Comparison of ENCODE assay signal across 8 mouse cellular contexts in genomic region chr6:5496854-5497235, GRCm38 (mm10). TPM values are rescaled to one million over a fixed set of nuclear protein-coding genes. Genes with fewer than 3 reads are reported as not detected.
DNase-seq lines count a peak whose midpoint lies in the region; ATAC-seq lines count a peak whose summit lies in the region.

No protein-coding gene starts in this region.

- no peak for ATAC-seq in hindbrain, embryonic 11.5 days (ENCODE audit: low FRiP score)
- peak; percentile 20; the same call in 1 of the 2 replicates for ATAC-seq in hindbrain, embryonic 15.5 days (ENCODE audit: low FRiP score, low read depth)
- no peak for ATAC-seq in midbrain, embryonic 13.5 days

- peaks cover 13% of the 10 kb centered on the region for H3K4me1 ChIP-seq in hindbrain, embryonic 10.5 days (replicated peaks)
- no peaks in the 10 kb centered on the region for H3K4me1 ChIP-seq in hindbrain, embryonic 11.5 days (replicated peaks; ENCODE audit: control insufficient read depth, insufficient read depth, low read length)
- H3K4me1 ChIP-seq in embryonic facial prominence, embryonic 10.5 days: peaks cover 13% of the 10 kb centered on the region
- peaks cover 11% of the 10 kb centered on the region for H3K4me1 ChIP-seq in hindbrain, embryonic 15.5 days (replicated peaks)
- peaks cover 8% of the 10 kb centered on the region for H3K4me1 ChIP-seq in midbrain, embryonic 13.5 days (replicated peaks)

- H3K9ac ChIP-seq in hindbrain, embryonic 11.5 days (ENCODE audit: low read depth, low read length): no peak overlapping the region
- H3K9ac ChIP-seq in hindbrain, embryonic 15.5 days: no peak overlapping the region
- H3K9ac ChIP-seq in midbrain, embryonic 13.5 days (replicated peaks): no peak overlapping the region

- H3K27me3 ChIP-seq in hindbrain, embryonic 10.5 days (ENCODE audit: insufficient read depth, poor library complexity, severe bottlenecking): peaks cover 14% of the 10 kb centered on the region; the same call in 1 of the 2 replicates
- H3K27me3 ChIP-seq in hindbrain, embryonic 11.5 days (ENCODE audit: control insufficient read depth, insufficient read depth, low read length): no peaks in the 10 kb centered on the region
- peaks cover 19% of the 10 kb centered on the region for H3K27me3 ChIP-seq in embryonic facial prominence, embryonic 10.5 days (replicated peaks; ENCODE audit: low read depth, poor library complexity, severe bottlenecking)
- no peaks in the 10 kb centered on the region for H3K27me3 ChIP-seq in hindbrain, embryonic 15.5 days
- H3K27me3 ChIP-seq in midbrain, embryonic 13.5 days: 0 out of 2 replicates have a peak, but pooled peaks cover 10% of the 10 kb centered on the region

- no peak for DNase-seq in hindbrain, embryonic 10.5 days (ENCODE audit: low spot score)
- DNase-seq in hindbrain, embryonic 11.5 days (ENCODE audit: low spot score): no peak
- no peak for DNase-seq in embryonic facial prominence, embryonic 10.5 days (ENCODE audit: low spot score)
- DNase-seq in gastrocnemius, postnatal 25 days: no peak
- DNase-seq in retina, postnatal 1 day: no peak
- no peak for DNase-seq in frontal cortex, postnatal 36 days (ENCODE audit: low spot score in 2 of 2)

- peak overlapping the region; percentile 58 for H3K4me3 ChIP-seq in hindbrain, embryonic 10.5 days
- H3K4me3 ChIP-seq in hindbrain, embryonic 11.5 days (ENCODE audit: low read depth, low read length): no peak overlapping the region; the same call in 1 of the 2 replicates
- peak overlapping the region; percentile 67 for H3K4me3 ChIP-seq in embryonic facial prominence, embryonic 10.5 days
- peak overlapping the region; percentile 56; the same call in 1 of the 2 replicates for H3K4me3 ChIP-seq in hindbrain, embryonic 15.5 days
- peak overlapping the region; percentile 49; the same call in 1 of the 2 replicates for H3K4me3 ChIP-seq in midbrain, embryonic 13.5 days (replicated peaks)

- no peak overlapping the region for H3K27ac ChIP-seq in hindbrain, embryonic 10.5 days
- H3K27ac ChIP-seq in hindbrain, embryonic 11.5 days (ENCODE audit: low read depth, low read length): no peak overlapping the region
- no peak overlapping the region for H3K27ac ChIP-seq in embryonic facial prominence, embryonic 10.5 days (replicated peaks)
- H3K27ac ChIP-seq in hindbrain, embryonic 15.5 days (replicated peaks): no peak overlapping the region
- no peak overlapping the region for H3K27ac ChIP-seq in midbrain, embryonic 13.5 days

- no peaks in the 10 kb centered on the region for H3K36me3 ChIP-seq in hindbrain, embryonic 10.5 days
- H3K36me3 ChIP-seq in hindbrain, embryonic 11.5 days (ENCODE audit: control insufficient read depth, insufficient read depth, low read length): no peaks in the 10 kb centered on the region
- H3K36me3 ChIP-seq in embryonic facial prominence, embryonic 10.5 days (replicated peaks): no peaks in the 10 kb centered on the region
- H3K36me3 ChIP-seq in hindbrain, embryonic 15.5 days: no peaks in the 10 kb centered on the region
- H3K36me3 ChIP-seq in midbrain, embryonic 13.5 days: no peaks in the 10 kb centered on the region

- WGBS in hindbrain, embryonic 10.5 days: 41% methylated on average over 3 of the region's 3 CpGs
- 47% methylated on average over 3 of the region's 3 CpGs for WGBS in hindbrain, embryonic 11.5 days
- WGBS in embryonic facial prominence, embryonic 10.5 days: 38% methylated on average over 3 of the region's 3 CpGs
- WGBS in hindbrain, embryonic 15.5 days: 47% methylated on average over 3 of the region's 3 CpGs
- 47% methylated on average over 3 of the region's 3 CpGs for WGBS in midbrain, embryonic 13.5 days

- no peak overlapping the region for H3K4me2 ChIP-seq in hindbrain, embryonic 11.5 days (replicated peaks; ENCODE audit: low read depth, low read length)
- peak overlapping the region; percentile 100 for H3K4me2 ChIP-seq in hindbrain, embryonic 15.5 days
- H3K4me2 ChIP-seq in midbrain, embryonic 13.5 days (replicated peaks): peak overlapping the region; percentile 95

- H3K9me3 ChIP-seq in hindbrain, embryonic 10.5 days: no peaks in the 10 kb centered on the region
- H3K9me3 ChIP-seq in hindbrain, embryonic 11.5 days (ENCODE audit: control insufficient read depth, low read length): no peaks in the 10 kb centered on the region
- no peaks in the 10 kb centered on the region for H3K9me3 ChIP-seq in embryonic facial prominence, embryonic 10.5 days
- no peaks in the 10 kb centered on the region for H3K9me3 ChIP-seq in hindbrain, embryonic 15.5 days
- H3K9me3 ChIP-seq in midbrain, embryonic 13.5 days: no peaks in the 10 kb centered on the region

RNA-seq across cellular contexts. Expression of gene Pdk4, which starts 0.7 kb away (rescaled TPM):
- polyA plus RNA-seq in hindbrain, embryonic 10.5 days (2016; fragmentation: Nextera tagmentation; extraction: Ambion mirVana): 0.65 and 0.98 TPM in 2 replicates
- polyA plus RNA-seq in hindbrain, embryonic 11.5 days (2014; fragmentation: Nextera tagmentation; extraction: Ambion mirVana): 0.45 and 0.82 TPM in 2 replicates
- 0.55 and 0.60 TPM in 2 replicates for polyA plus RNA-seq in embryonic facial prominence, embryonic 10.5 days (2016; fragmentation: Nextera tagmentation; extraction: Ambion mirVana)
- 1.9 and 2.4 TPM in 2 replicates for polyA plus RNA-seq in hindbrain, embryonic 15.5 days (2015; fragmentation: Nextera tagmentation; extraction: Ambion mirVana)
- polyA plus RNA-seq in midbrain, embryonic 13.5 days (2015; fragmentation: Nextera tagmentation; extraction: Ambion mirVana): 0.78 and 0.95 TPM in 2 replicates
- 1,000 to 10,000 TPM; 1,129 to 1,477 TPM for total RNA-seq in gastrocnemius, postnatal 25 days (2021)
